Mouse (Mus musculus) G1E (cell line): ENCODE results near the gene Col24a1. TPM values are rescaled to one million over a fixed set of nuclear protein-coding genes. Genes with fewer than 3 reads are reported as not detected.

Experiments
- ATAC-seq: 2 replicates; pipeline ENCODE4 v1.8.0; 2016; ENCODE audit warnings: mild to moderate bottlenecking; ENCODE audit not compliant: insufficient number of reproducible peaks, poor library complexity, low FRiP score, severe bottlenecking; ENCODE audit errors: extremely low read depth
- DNase-seq: peaks from one replicate; pipeline ENCODE4 v3.0.0; 2012; ENCODE audit warnings: low spot score
- H3K27me3 ChIP-seq: 2 replicates; pipeline ENCODE4 v1.6.1; 2012; ENCODE audit warnings: mild to moderate bottlenecking, low read length, inconsistent platforms; ENCODE audit not compliant: insufficient read depth
- H3K36me3 ChIP-seq: replicated peaks from 2 replicates; pipeline ENCODE3; 2012; ENCODE audit warnings: mild to moderate bottlenecking, inconsistent platforms
- H3K4me1 ChIP-seq: 2 replicates; pipeline ENCODE4 v1.6.1; 2012; ENCODE audit warnings: low read depth, low read length, inconsistent platforms, mixed read lengths; ENCODE audit not compliant: insufficient read depth
- H3K4me3 ChIP-seq: 2 replicates; pipeline ENCODE4 v1.5.1; 2012; ENCODE audit warnings: low read depth, mild to moderate bottlenecking, inconsistent platforms, low read length, moderate library complexity, mixed read lengths
- H3K9me3 ChIP-seq: replicated peaks from 2 replicates; pipeline ENCODE4 v1.6.1; 2012; ENCODE audit warnings: inconsistent platforms
- CTCF ChIP-seq: IDR thresholded peaks from 2 replicates; pipeline ENCODE4 v1.5.1; 2012; ENCODE audit warnings: low read depth, low read length, inconsistent platforms, mixed read lengths
- GATA1 ChIP-seq: IDR thresholded peaks from 2 replicates; pipeline ENCODE4 v1.6.1; 2012; ENCODE audit warnings: borderline replicate concordance, low read length, inconsistent platforms, mixed read lengths
- GATA2 ChIP-seq: IDR thresholded peaks from 2 replicates; pipeline ENCODE4 v1.6.1; 2012; ENCODE audit warnings: low read depth, low read length, inconsistent platforms, borderline replicate concordance
- POLR2AphosphoS5 ChIP-seq: IDR thresholded peaks from 2 replicates; pipeline ENCODE4 v1.6.1; 2012; ENCODE audit warnings: low read depth, low read length, inconsistent platforms; ENCODE audit not compliant: insufficient replicate concordance
- TAL1 ChIP-seq: conservative IDR thresholded peaks from 2 replicates; pipeline ENCODE4 v1.6.1; 2012; ENCODE audit warnings: low read depth, low read length, inconsistent platforms, mixed read lengths
- polyA plus RNA-seq: library from polyadenylated mRNA; stranded (reverse); fragments of >175 nt; gene quantifications from 2 replicates; pipeline ENCODE4 v1.2.3, GENCODE M21; 2012
- total RNA-seq, 2 experiments: library from RNA; stranded (forward) in 1 of 2; stranded (reverse) in 1 of 2; fragments of 200-1000 nt in 1 of 2; fragments of >200 nt in 1 of 2; fragmentation: Nextera tagmentation in 1 of 2; gene quantifications; 2 replicates each; pipeline ENCODE4 v1.2.3; 2014 to 2017

Gene Col24a1
- total and polyA plus RNA-seq, 3 experiments, result 0.66 TPM; not detected in 2

DNA sequence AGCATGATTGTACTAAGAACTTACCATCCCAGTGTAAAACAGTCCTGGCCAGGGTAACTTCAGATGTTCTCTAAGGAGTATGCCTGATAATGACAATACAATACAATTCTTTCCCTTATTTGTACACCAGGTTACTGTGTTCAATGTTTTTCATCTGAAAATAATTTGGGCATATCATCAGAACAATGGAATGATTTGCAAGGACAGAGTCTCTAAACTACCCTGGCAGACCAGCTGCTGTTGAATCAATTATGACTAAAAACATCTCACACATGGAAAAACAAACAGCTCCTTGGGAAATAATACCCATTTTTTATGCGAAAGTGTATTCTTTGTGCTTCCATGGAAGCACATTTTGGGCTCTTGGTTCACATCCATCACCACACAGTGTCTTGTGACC is 198.0 kb downstream of the Col24a1 start:
- no peak for ATAC-seq

DNA sequence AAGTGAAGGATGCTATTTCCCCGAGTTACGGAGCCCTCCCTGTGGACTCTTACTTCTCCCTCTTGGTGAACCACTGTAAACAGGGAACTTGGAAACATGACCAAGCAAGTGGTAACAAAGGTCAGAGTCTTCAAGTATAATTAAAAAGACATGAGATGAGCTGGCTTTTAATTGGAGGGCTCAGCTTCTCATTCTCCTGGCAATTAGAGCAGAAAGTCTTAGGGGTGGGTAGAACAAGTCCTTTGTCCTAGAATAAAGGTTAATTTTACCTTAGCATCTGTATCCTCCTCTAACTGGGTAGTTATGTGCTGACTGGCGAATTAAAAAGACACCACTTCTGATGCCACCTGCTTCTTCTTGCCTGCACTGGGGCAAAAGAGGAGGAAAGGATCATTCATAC is 199.1 kb downstream of the Col24a1 start:
- no peaks in the 10 kb centered on the region for H3K27me3 ChIP-seq
- H3K4me1 ChIP-seq, result no peaks in the 10 kb centered on the region
- H3K9me3 ChIP-seq, result peaks cover 4% of the 10 kb centered on the region
- H3K4me3 ChIP-seq, result no peak overlapping the region
- TF ChIP-seq TAL1, result no peak
- no peak for TF ChIP-seq GATA2
- TF ChIP-seq CTCF, result no peak
- TF ChIP-seq POLR2AphosphoS5, result no peak
- no peak for TF ChIP-seq GATA1
- DNase-seq (no peak), ATAC-seq (no peak)
- no peaks in the 10 kb centered on the region for H3K36me3 ChIP-seq

More for the DNA sequence above, 198.0 kb downstream of the Col24a1 start:
- TF ChIP-seq TAL1 (no peak), POLR2AphosphoS5 (no peak), CTCF (no peak), GATA1 (no peak), GATA2 (no peak)
- H3K36me3 ChIP-seq, result no peaks in the 10 kb centered on the region
- H3K4me3 ChIP-seq, result no peak overlapping the region
- H3K9me3 ChIP-seq, result peaks cover 3% of the 10 kb centered on the region; the same call in 1 of the 2 replicates
- no peak for DNase-seq
- no peaks in the 10 kb centered on the region for H3K27me3 ChIP-seq
- H3K4me1 ChIP-seq, result no peaks in the 10 kb centered on the region

DNA sequence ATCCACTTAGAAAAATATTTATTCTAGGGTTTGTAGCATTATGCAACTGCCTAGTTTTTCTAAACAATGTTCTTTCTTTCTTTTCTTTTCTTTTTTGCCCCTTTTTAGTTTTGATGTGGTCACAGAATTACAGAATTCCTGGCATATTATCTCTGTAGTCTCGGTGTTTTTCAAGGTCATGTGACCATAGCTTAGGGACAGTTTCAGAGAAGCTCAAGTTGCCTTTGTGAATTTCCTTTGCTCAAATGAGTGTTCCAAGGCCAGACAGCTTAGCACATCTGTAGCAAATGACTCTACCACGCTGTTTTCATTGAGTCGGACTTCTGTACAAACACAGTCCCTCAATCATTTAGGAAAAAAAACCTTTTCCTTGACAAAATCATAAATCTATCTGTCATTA is 205.9 kb downstream of the Col24a1 start:
- H3K4me3 ChIP-seq, result no peak overlapping the region
- DNase-seq, result no peak
- TF ChIP-seq CTCF, result no peak
- no peak for TF ChIP-seq TAL1
- TF ChIP-seq GATA2, result no peak
- no peaks in the 10 kb centered on the region for H3K36me3 ChIP-seq
- H3K27me3 ChIP-seq, result no peaks in the 10 kb centered on the region
- H3K9me3 ChIP-seq, result peaks cover 4% of the 10 kb centered on the region
- no peaks in the 10 kb centered on the region for H3K4me1 ChIP-seq
- ATAC-seq, result no peak

DNA sequence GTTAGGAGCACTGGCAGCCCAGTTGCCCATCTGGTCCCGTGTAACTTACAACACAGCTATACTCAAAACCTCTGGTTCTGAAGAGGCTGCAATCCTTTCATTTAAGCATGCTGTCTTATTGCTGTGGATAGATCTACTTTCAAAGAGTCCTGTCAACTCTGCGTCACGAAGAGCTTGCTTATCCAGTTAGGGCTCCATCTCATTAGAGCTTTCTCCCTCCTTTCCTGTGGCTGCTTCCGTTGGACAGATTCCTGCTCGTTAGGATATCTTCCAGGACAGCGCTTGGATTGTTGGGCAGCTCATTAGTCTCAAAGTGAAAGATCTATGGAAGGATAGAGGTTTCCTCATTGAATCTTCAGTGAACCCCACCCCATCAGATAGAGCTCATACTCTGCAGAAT is 206.6 kb downstream of the Col24a1 start:
- no peaks in the 10 kb centered on the region for H3K36me3 ChIP-seq
- no peak overlapping the region for H3K4me3 ChIP-seq
- peaks cover 4% of the 10 kb centered on the region for H3K9me3 ChIP-seq
- TF ChIP-seq CTCF (no peak), TAL1 (no peak), GATA2 (no peak), POLR2AphosphoS5 (no peak), GATA1 (no peak)
- DNase-seq (no peak), ATAC-seq (no peak)
- no peaks in the 10 kb centered on the region for H3K4me1 ChIP-seq
- H3K27me3 ChIP-seq, result no peaks in the 10 kb centered on the region

DNA sequence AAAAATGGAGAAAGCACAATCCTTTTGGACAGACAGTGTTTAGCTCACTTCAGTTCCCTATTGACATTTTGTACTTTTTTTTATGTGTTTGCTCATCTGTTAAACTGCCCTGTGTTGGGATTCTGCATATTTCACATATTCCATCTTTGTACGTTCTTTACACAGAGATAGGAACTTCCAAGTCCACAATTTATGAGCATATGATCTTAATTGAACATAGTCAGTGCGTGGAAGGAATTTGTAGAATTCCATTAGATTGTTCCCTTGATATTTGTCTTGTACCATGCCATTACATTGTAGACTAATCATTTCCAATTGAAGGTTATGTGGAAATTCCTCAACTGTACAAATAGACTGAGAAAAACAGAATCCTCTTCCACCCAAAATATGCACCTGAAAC is 212.6 kb downstream of the Col24a1 start:
- Histone ChIP-seq H3K9me3 (no peaks in the 10 kb centered on the region), H3K27me3 (no peaks in the 10 kb centered on the region), H3K4me3 (no peak overlapping the region), H3K4me1 (no peaks in the 10 kb centered on the region), H3K36me3 (no peaks in the 10 kb centered on the region)
- ATAC-seq (no peak), DNase-seq (no peak)
- TF ChIP-seq GATA1, result no peak
- TF ChIP-seq TAL1, result no peak
- TF ChIP-seq POLR2AphosphoS5, result no peak
- no peak for TF ChIP-seq GATA2
- no peak for TF ChIP-seq CTCF

DNA sequence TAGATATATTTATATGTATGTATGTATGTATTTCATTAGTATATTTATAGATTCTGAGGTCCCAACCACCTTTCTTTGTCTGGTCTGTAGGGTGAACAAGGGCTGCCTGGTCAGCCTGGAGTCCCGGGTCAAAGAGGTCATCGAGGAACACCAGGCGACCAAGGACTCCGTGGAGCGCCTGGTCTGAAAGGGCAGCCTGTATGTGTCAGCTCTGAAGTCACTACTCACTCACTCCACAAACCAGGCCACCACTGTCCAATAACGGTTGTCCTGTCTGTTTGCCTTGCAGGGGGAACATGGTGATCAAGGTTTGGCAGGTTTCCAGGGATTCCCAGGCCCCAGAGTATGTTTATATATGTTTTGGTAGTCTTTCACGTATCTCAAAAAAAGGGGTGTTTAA is 216.3 kb downstream of the Col24a1 start:
- TF ChIP-seq GATA1 (no peak), GATA2 (no peak), TAL1 (no peak)

DNA sequence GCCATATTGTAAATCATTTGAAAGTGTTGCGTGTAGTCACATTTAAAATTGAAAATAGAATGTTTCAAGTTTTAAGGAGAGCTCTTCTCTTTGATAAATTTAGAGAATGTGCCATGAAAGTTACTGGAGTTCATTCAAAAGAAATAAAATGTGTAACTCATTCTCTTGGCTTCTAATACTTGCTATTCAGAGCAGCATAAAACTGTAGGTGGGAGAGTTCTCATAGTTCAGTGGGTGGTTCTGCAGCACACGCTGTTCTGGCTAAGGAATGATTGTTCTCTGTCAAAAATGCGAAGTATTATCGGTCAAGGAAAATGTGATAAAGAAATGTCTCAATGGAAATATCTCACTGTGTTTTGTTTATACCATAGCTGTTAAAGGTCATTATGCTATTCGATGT is 221.9 kb downstream of the Col24a1 start:
- Histone ChIP-seq H3K9me3 (no peaks in the 10 kb centered on the region), H3K4me1 (no peaks in the 10 kb centered on the region), H3K36me3 (no peaks in the 10 kb centered on the region), H3K4me3 (no peak overlapping the region), H3K27me3 (no peaks in the 10 kb centered on the region)
- DNase-seq, result no peak
- no peak for ATAC-seq
- no peak for TF ChIP-seq CTCF
- no peak for TF ChIP-seq GATA1
- no peak for TF ChIP-seq TAL1
- no peak for TF ChIP-seq POLR2AphosphoS5
- no peak for TF ChIP-seq GATA2

More for the DNA sequence above, 216.3 kb downstream of the Col24a1 start:
- no peaks in the 10 kb centered on the region for H3K4me1 ChIP-seq
- no peak overlapping the region for H3K4me3 ChIP-seq
- no peaks in the 10 kb centered on the region for H3K36me3 ChIP-seq
- no peak for ATAC-seq
- H3K9me3 ChIP-seq, result no peaks in the 10 kb centered on the region
- DNase-seq, result no peak
- no peaks in the 10 kb centered on the region for H3K27me3 ChIP-seq
